Mouse (Mus musculus) brain, embryonic 14.5 days (tissue): ENCODE results near the gene Aptx.

Experiments
- CTCF ChIP-seq: fragments of 200-500 bp; IDR thresholded peaks from 2 replicates; pipeline ENCODE4 v1.5.1; 2012; ENCODE audit warnings: inconsistent platforms, mild to moderate bottlenecking, moderate library complexity, borderline replicate concordance; ENCODE audit not compliant: insufficient read depth, insufficient read length; ENCODE audit errors: extremely low read depth
- POLR2A ChIP-seq: fragments of 200-500 bp; IDR thresholded peaks from 2 replicates; pipeline ENCODE4 v1.6.1; 2012; ENCODE audit warnings: mild to moderate bottlenecking, inconsistent platforms, borderline replicate concordance; ENCODE audit not compliant: poor library complexity, insufficient read depth, insufficient read length, severe bottlenecking; ENCODE audit errors: extremely low read depth

DNA sequence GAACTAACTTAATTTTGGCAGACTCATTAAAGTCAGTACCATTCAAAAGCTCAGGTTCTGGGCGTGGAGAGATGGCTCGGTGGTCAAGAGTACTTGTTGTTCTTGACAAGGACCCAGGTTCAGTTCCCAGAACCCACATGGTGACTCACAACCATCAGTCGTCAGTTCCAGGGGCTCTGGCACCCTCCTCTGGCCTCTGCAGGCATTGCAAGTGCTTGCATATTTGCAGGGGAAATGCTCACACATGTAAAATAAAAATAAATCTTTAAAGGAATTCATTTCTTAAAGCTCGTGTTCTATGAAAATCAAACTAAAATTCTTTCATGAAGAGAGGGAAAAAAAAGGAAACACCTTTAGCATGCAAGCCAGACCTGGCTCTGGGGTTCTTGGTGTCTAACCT, 62.0 kb downstream of the Aptx start:
- no peak for TF ChIP-seq POLR2A
- no peak; the same call in 1 of the 2 replicates for TF ChIP-seq CTCF
